In the genomic region with DNA sequence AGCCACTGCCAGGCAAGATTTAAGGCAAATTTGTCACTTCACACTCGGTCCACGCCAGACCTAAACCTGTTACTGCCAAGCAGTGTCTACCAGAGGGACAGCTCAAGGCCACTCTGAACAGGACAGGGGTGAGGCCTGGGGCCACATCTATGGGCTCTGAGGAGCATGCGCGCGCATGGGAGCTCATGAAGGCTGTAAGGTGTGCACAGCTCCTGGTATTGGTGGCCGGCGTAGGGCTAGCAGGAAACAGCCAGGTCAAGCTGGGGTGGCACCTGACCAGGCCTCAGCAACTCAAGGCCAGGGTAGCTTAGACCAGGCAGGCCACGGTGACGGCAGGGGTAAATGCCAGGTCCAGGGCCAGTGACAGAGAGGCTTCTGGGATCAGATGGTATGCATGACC, we compare ENCODE assay signal across 19 mouse cellular contexts. TPM values are rescaled to one million over a fixed set of nuclear protein-coding genes. Genes with fewer than 3 reads are reported as not detected.
DNase-seq lines count a peak whose midpoint lies in the region; ATAC-seq and TF ChIP-seq lines count a peak whose summit lies in the region.
"Had no signal": no experiment of that assay in that cellular context is flagged by ENCODE, and none has a peak within 500 bp of the region (broad histone marks: within the 10 kb centered on the region; RNA-seq: fewer than 3 reads in every experiment).

No protein-coding gene starts in this region.

- no peak for ATAC-seq in hindbrain, embryonic 14.5 days (ENCODE audit: low FRiP score)
- no peak for ATAC-seq in forebrain, postnatal 0 days
- peak; percentile 20; the same call in 1 of the 2 replicates for ATAC-seq in midbrain, embryonic 12.5 days (ENCODE audit: low FRiP score, low read depth)
- ATAC-seq in inflammation-experienced regulatory T-cells, adult 6 months: no peak

- WGBS in hindbrain, embryonic 10.5 days: 93% methylated on average over 9 of the region's 9 CpGs
- WGBS in hindbrain, embryonic 14.5 days: 86% methylated on average over 9 of the region's 9 CpGs
- 86% methylated on average over 9 of the region's 9 CpGs for WGBS in forebrain, postnatal 0 days
- 90% methylated on average over 9 of the region's 9 CpGs for WGBS in midbrain, embryonic 12.5 days
- 87% methylated on average over 9 of the region's 9 CpGs for WGBS in olfactory bulb, adult 2 months

- no peak for DNase-seq in hindbrain, embryonic 10.5 days (ENCODE audit: low spot score)
- no peak for DNase-seq in hindbrain, embryonic 14.5 days (ENCODE audit: low spot score)
- DNase-seq in forebrain, postnatal 0 days: no peak
- DNase-seq in gastrocnemius, postnatal 14 days: no peak
- DNase-seq: adrenal gland, postnatal 14 days; heart, postnatal 36 days; kidney, adult 11 months; kidney, postnatal 10 days; lung, postnatal 10 days; thymus, postnatal 36 days had no signal

- no peak for TF ChIP-seq CTCF in forebrain, postnatal 0 days (IDR thresholded peaks at IDR 0.05; ENCODE audit: low read depth)
- TF ChIP-seq CTCF in olfactory bulb, adult 2 months (IDR thresholded peaks at IDR 0.05; ENCODE audit: insufficient read depth, low read depth, low read length): no peak

- intact Hi-C loops in gastrocnemius, postnatal 14 days (cut with DNase I; ENCODE audit: low total_unique reads): no loop called here

- H3K9ac ChIP-seq in hindbrain, embryonic 14.5 days: no peak overlapping the region
- no peak overlapping the region for H3K9ac ChIP-seq in forebrain, postnatal 0 days
- no peak overlapping the region; the same call in 1 of the 2 replicates for H3K9ac ChIP-seq in midbrain, embryonic 12.5 days (replicated peaks)
- H3K9ac ChIP-seq: embryonic facial prominence, embryonic 12.5 days; heart, embryonic 13.5 days; limb, embryonic 15.5 days; neural tube, embryonic 12.5 days had no signal

- H3K27me3 ChIP-seq in hindbrain, embryonic 10.5 days (ENCODE audit: insufficient read depth, poor library complexity, severe bottlenecking): no peaks in the 10 kb centered on the region
- no peaks in the 10 kb centered on the region for H3K27me3 ChIP-seq in hindbrain, embryonic 14.5 days (ENCODE audit: control insufficient read depth, insufficient read depth, low read length)
- no peaks in the 10 kb centered on the region for H3K27me3 ChIP-seq in forebrain, postnatal 0 days (ENCODE audit: insufficient read depth, low read length)
- H3K27me3 ChIP-seq in midbrain, embryonic 12.5 days: no peaks in the 10 kb centered on the region
- H3K27me3 ChIP-seq: CH12.LX; embryonic facial prominence, embryonic 12.5 days; limb, embryonic 15.5 days; neural tube, embryonic 12.5 days had no signal

- H3K9me3 ChIP-seq in hindbrain, embryonic 10.5 days: no peaks in the 10 kb centered on the region
- H3K9me3 ChIP-seq in hindbrain, embryonic 14.5 days (ENCODE audit: control insufficient read depth, low read length): no peaks in the 10 kb centered on the region
- no peaks in the 10 kb centered on the region for H3K9me3 ChIP-seq in forebrain, postnatal 0 days (ENCODE audit: low read length)
- no peaks in the 10 kb centered on the region for H3K9me3 ChIP-seq in midbrain, embryonic 12.5 days
- H3K9me3 ChIP-seq: embryonic facial prominence, embryonic 12.5 days; heart, embryonic 13.5 days; limb, embryonic 15.5 days; megakaryocyte, embryonic 14.5 days; neural tube, embryonic 12.5 days had no signal

- H3K36me3 ChIP-seq in hindbrain, embryonic 10.5 days: peaks cover 48% of the 10 kb centered on the region
- H3K36me3 ChIP-seq in hindbrain, embryonic 14.5 days (replicated peaks; ENCODE audit: control insufficient read depth, insufficient read depth): peaks cover 18% of the 10 kb centered on the region
- peaks cover 8% of the 10 kb centered on the region for H3K36me3 ChIP-seq in forebrain, postnatal 0 days (ENCODE audit: insufficient read depth)
- peaks cover 23% of the 10 kb centered on the region for H3K36me3 ChIP-seq in midbrain, embryonic 12.5 days

- peak overlapping the region; percentile 81 for H3K27ac ChIP-seq in hindbrain, embryonic 10.5 days
- H3K27ac ChIP-seq in hindbrain, embryonic 14.5 days: no peak overlapping the region
- H3K27ac ChIP-seq in forebrain, postnatal 0 days (ENCODE audit: low read depth, low read length): peak overlapping the region; percentile 42; the same call in 1 of the 2 replicates
- peak overlapping the region; percentile 25; the same call in 1 of the 2 replicates for H3K27ac ChIP-seq in midbrain, embryonic 12.5 days (replicated peaks)
- peak overlapping the region; percentile 58; the same call in 1 of the 2 replicates for H3K27ac ChIP-seq in olfactory bulb, adult 2 months (ENCODE audit: insufficient read depth, low read depth, low read length)
- H3K27ac ChIP-seq: embryonic facial prominence, embryonic 12.5 days; heart, embryonic 13.5 days; limb, embryonic 15.5 days; neural tube, embryonic 12.5 days had no signal

- no peak overlapping the region for H3K4me3 ChIP-seq in hindbrain, embryonic 10.5 days
- H3K4me3 ChIP-seq in hindbrain, embryonic 14.5 days (replicated peaks; ENCODE audit: low read length): no peak overlapping the region
- H3K4me3 ChIP-seq in forebrain, postnatal 0 days (ENCODE audit: low read depth, low read length): no peak overlapping the region
- H3K4me3 ChIP-seq in midbrain, embryonic 12.5 days: no peak overlapping the region
- H3K4me3 ChIP-seq in olfactory bulb, adult 2 months (ENCODE audit: insufficient read depth, low read depth, low read length): no peak overlapping the region
- H3K4me3 ChIP-seq: embryonic facial prominence, embryonic 12.5 days; heart, embryonic 13.5 days; limb, embryonic 15.5 days; megakaryocyte, embryonic 14.5 days; neural tube, embryonic 12.5 days had no signal

- no peak for TF ChIP-seq POLR2A in olfactory bulb, adult 2 months (IDR thresholded peaks at IDR 0.05; ENCODE audit: insufficient read depth, low read depth, low read length)

- H3K4me1 ChIP-seq in hindbrain, embryonic 10.5 days (replicated peaks): peaks cover 79% of the 10 kb centered on the region
- H3K4me1 ChIP-seq in hindbrain, embryonic 14.5 days (replicated peaks; ENCODE audit: control insufficient read depth, insufficient read depth, low read length): peaks cover 35% of the 10 kb centered on the region
- peaks cover 8% of the 10 kb centered on the region; the same call in 1 of the 2 replicates for H3K4me1 ChIP-seq in forebrain, postnatal 0 days (ENCODE audit: insufficient read depth)
- peaks cover 61% of the 10 kb centered on the region for H3K4me1 ChIP-seq in midbrain, embryonic 12.5 days
- peaks cover 62% of the 10 kb centered on the region for H3K4me1 ChIP-seq in olfactory bulb, adult 2 months (ENCODE audit: control insufficient read depth, insufficient read depth, low read length)

- no peak overlapping the region for H3K4me2 ChIP-seq in hindbrain, embryonic 14.5 days (replicated peaks)
- H3K4me2 ChIP-seq in forebrain, postnatal 0 days (ENCODE audit: low read depth): no peak overlapping the region
- H3K4me2 ChIP-seq in midbrain, embryonic 12.5 days (replicated peaks): peak overlapping the region; percentile 5; the same call in 1 of the 2 replicates
- H3K4me2 ChIP-seq: embryonic facial prominence, embryonic 12.5 days; heart, embryonic 13.5 days; limb, embryonic 15.5 days had no signal

RNA-seq across cellular contexts. Expression of gene Cotl1, which starts 30.7 kb away (rescaled TPM):
- polyA plus RNA-seq in hindbrain, embryonic 10.5 days (2016; fragmentation: Nextera tagmentation; extraction: Ambion mirVana): 273 and 545 TPM in 2 replicates
- 238 and 309 TPM in 2 replicates for polyA plus RNA-seq in hindbrain, embryonic 14.5 days (2014; fragmentation: Nextera tagmentation; extraction: Ambion mirVana)
- 177 and 224 TPM in 2 replicates for total RNA-seq in forebrain, postnatal 0 days (2014; rRNA removed)
- 134 and 156 TPM in 2 replicates for polyA plus RNA-seq in forebrain, postnatal 0 days (2015; fragmentation: Nextera tagmentation; extraction: Ambion mirVana)
- polyA plus RNA-seq in midbrain, embryonic 12.5 days (2016; fragmentation: Nextera tagmentation; extraction: Ambion mirVana): 93.4 and 131 TPM in 2 replicates
- polyA plus RNA-seq in olfactory bulb, adult 2 months (2012; ENCODE audit: insufficient read depth, insufficient read length, low replicate concordance, missing spikeins): not detected in 2 replicates
- total RNA-seq in gastrocnemius, postnatal 14 days (2021): 10 to 100 TPM; 18.3 to 24.5 TPM
- 100 to 1,000 TPM; 181 to 242 (median 218) TPM for polyA plus RNA-seq in inflammation-experienced regulatory T-cells, adult 6 months (2017; shearing (Covaris generic))

RNA-seq across cellular contexts. Expression of gene Tldc1, which starts 31.4 kb away (rescaled TPM):
- polyA plus RNA-seq in hindbrain, embryonic 10.5 days (2016; fragmentation: Nextera tagmentation; extraction: Ambion mirVana): 12.6 and 15.3 TPM in 2 replicates
- polyA plus RNA-seq in hindbrain, embryonic 14.5 days (2014; fragmentation: Nextera tagmentation; extraction: Ambion mirVana): 6.5 and 7.4 TPM in 2 replicates
- 21.0 and 21.1 TPM in 2 replicates for total RNA-seq in forebrain, postnatal 0 days (2014; rRNA removed)
- 6.8 and 9.4 TPM in 2 replicates for polyA plus RNA-seq in forebrain, postnatal 0 days (2015; fragmentation: Nextera tagmentation; extraction: Ambion mirVana)
- 10.3 and 13.3 TPM in 2 replicates for polyA plus RNA-seq in midbrain, embryonic 12.5 days (2016; fragmentation: Nextera tagmentation; extraction: Ambion mirVana)
- not detected in 2 replicates for polyA plus RNA-seq in olfactory bulb, adult 2 months (2012; ENCODE audit: insufficient read depth, insufficient read length, low replicate concordance, missing spikeins)
- total RNA-seq in gastrocnemius, postnatal 14 days (2021): 1 to 10 TPM; 4.1 to 4.3 TPM
- polyA plus RNA-seq in inflammation-experienced regulatory T-cells, adult 6 months (2017; shearing (Covaris generic)): 1 to 10 TPM; 6.1 to 7.4 (median 7.0) TPM

RNA-seq across cellular contexts. Expression of gene Klhl36, which starts 52.4 kb away (rescaled TPM):
- 10.7 and 11.9 TPM in 2 replicates for polyA plus RNA-seq in hindbrain, embryonic 10.5 days (2016; fragmentation: Nextera tagmentation; extraction: Ambion mirVana)
- polyA plus RNA-seq in hindbrain, embryonic 14.5 days (2014; fragmentation: Nextera tagmentation; extraction: Ambion mirVana): 15.1 and 19.1 TPM in 2 replicates
- 18.7 and 23.0 TPM in 2 replicates for total RNA-seq in forebrain, postnatal 0 days (2014; rRNA removed)
- polyA plus RNA-seq in forebrain, postnatal 0 days (2015; fragmentation: Nextera tagmentation; extraction: Ambion mirVana): 18.0 and 20.3 TPM in 2 replicates
- polyA plus RNA-seq in midbrain, embryonic 12.5 days (2016; fragmentation: Nextera tagmentation; extraction: Ambion mirVana): 13.1 and 14.7 TPM in 2 replicates
- polyA plus RNA-seq in olfactory bulb, adult 2 months (2012; ENCODE audit: insufficient read depth, insufficient read length, low replicate concordance, missing spikeins): not detected in 2 replicates
- 1 to 10 TPM; 2.2 to 2.7 TPM for total RNA-seq in gastrocnemius, postnatal 14 days (2021)
- 1 to 10 TPM; 6.8 to 8.0 (median 7.1) TPM for polyA plus RNA-seq in inflammation-experienced regulatory T-cells, adult 6 months (2017; shearing (Covaris generic))
